Mouse (Mus musculus) erythroblast, embryonic 14.5 days (primary cell): ENCODE data around the gene Nup93.

Source experiments
- GATA1 ChIP-seq: IDR thresholded peaks from 2 replicates; pipeline ENCODE4 v1.6.1; 2012; ENCODE audit warnings: low read length, inconsistent platforms, mixed read lengths
- TAL1 ChIP-seq: IDR thresholded peaks from 3 replicates; pipeline ENCODE4 v1.6.1; 2012; ENCODE audit warnings: low read length, inconsistent platforms, mixed read lengths

GRCm38 (mm10) chr8:94363288-94363688 lies 148.9 kb downstream of the Nup93 start:
- TF ChIP-seq GATA1 = no peak
- TF ChIP-seq TAL1 = no peak
